Mouse (Mus musculus) MEL (cell line): ENCODE measurements at regions not wholly inside any gene's neighbourhood (a gene's known extent, or its start where the extent isn't known, plus 50 kb on each side); places are given as distances from the start of the nearest gene placed in this dataset.

ENCODE experiments used
- DNase-seq: peaks from one replicate; pipeline ENCODE4 v3.0.0; 2011; ENCODE audit warnings: low read depth, low spot score
- H3K27ac ChIP-seq: 2 replicates; pipeline ENCODE4 v1.5.1; 2012; ENCODE audit warnings: low read depth, mild to moderate bottlenecking, control low read depth, low read length, moderate library complexity; ENCODE audit not compliant: control insufficient read depth
- H3K27me3 ChIP-seq, 2 experiments: fragments of 150-350 bp in 1 of 2; sonication (generic) in 1 of 2; 2 replicates each; pipeline ENCODE4 v1.6.1; 2012; ENCODE audit warnings: low read length in 2 of 2, mild to moderate bottlenecking in 2 of 2, improper control_type of control experiment in 1 of 2, moderate library complexity in 1 of 2; ENCODE audit not compliant: insufficient read depth in 2 of 2, control insufficient read depth in 1 of 2
- H3K36me3 ChIP-seq, 2 experiments: 2 replicates each; pipeline ENCODE4 v1.6.1; 2012 to 2014; ENCODE audit warnings: low read length in 2 of 2, improper control_type of control experiment in 1 of 2, inconsistent platforms in 1 of 2, mild to moderate bottlenecking in 1 of 2; ENCODE audit not compliant: insufficient read depth in 2 of 2, control insufficient read depth in 1 of 2
- H3K4me1 ChIP-seq, 2 experiments: fragments of 150-350 bp in 1 of 2; sonication (generic) in 1 of 2; 2 replicates each; pipeline ENCODE4 v1.6.1; 2012; ENCODE audit warnings: low read length in 2 of 2, improper control_type of control experiment in 1 of 2, mild to moderate bottlenecking in 1 of 2; ENCODE audit not compliant: insufficient read depth in 2 of 2, control insufficient read depth in 1 of 2
- H3K4me3 ChIP-seq, 2 experiments: fragments of 150-350 bp in 1 of 2; sonication (generic) in 1 of 2; 2 replicates each; pipeline ENCODE4 v1.5.1; 2012; ENCODE audit warnings: low read depth in 2 of 2, low read length in 2 of 2, mild to moderate bottlenecking in 2 of 2, moderate library complexity in 2 of 2, control low read depth in 1 of 2, improper control_type of control experiment in 1 of 2; ENCODE audit not compliant: control insufficient read depth in 1 of 2, insufficient read depth in 1 of 2
- H3K79me2 ChIP-seq: 2 replicates; pipeline ENCODE4 v1.6.1; 2012; ENCODE audit warnings: mild to moderate bottlenecking, low read length, moderate library complexity; ENCODE audit not compliant: control insufficient read depth, poor library complexity, insufficient read depth
- H3K9ac ChIP-seq: 2 replicates; pipeline ENCODE4 v1.6.1; 2012; ENCODE audit warnings: low read depth, mild to moderate bottlenecking, control low read depth, low read length, moderate library complexity; ENCODE audit not compliant: control insufficient read depth, poor library complexity, severe bottlenecking
- H3K9me3 ChIP-seq: fragments of 150-350 bp; sonication (generic); replicated peaks from 2 replicates; pipeline ENCODE4 v1.6.1; 2012; ENCODE audit warnings: mild to moderate bottlenecking, low read length, improper control_type of control experiment, moderate library complexity; ENCODE audit not compliant: insufficient read depth
- BHLHE40 ChIP-seq: IDR thresholded peaks from 2 replicates; pipeline ENCODE4 v1.6.1; 2012; ENCODE audit warnings: low read depth, mild to moderate bottlenecking, inconsistent platforms, low read length, improper control_type of control experiment, borderline replicate concordance
- CHD2 ChIP-seq: IDR thresholded peaks from 2 replicates; pipeline ENCODE4 v1.6.1; 2011; ENCODE audit warnings: low read length, improper control_type of control experiment
- CTCF ChIP-seq, 3 experiments: IDR thresholded peaks in 2 of 3; conservative IDR thresholded peaks in 1 of 3; 2 replicates each; pipeline ENCODE4 v1.5.1; 2011 to 2012; ENCODE audit warnings: low read length in 3 of 3, low read depth in 2 of 3, mild to moderate bottlenecking in 2 of 3, improper control_type of control experiment in 1 of 3, inconsistent platforms in 1 of 3, mixed read lengths in 1 of 3, moderate library complexity in 1 of 3; ENCODE audit not compliant: control insufficient read depth in 1 of 3, insufficient read depth in 1 of 3, poor library complexity in 1 of 3, severe bottlenecking in 1 of 3
- EP300 ChIP-seq, 2 experiments: IDR thresholded peaks; 2 replicates each; pipeline ENCODE4 v1.6.1; 2011; ENCODE audit warnings: improper control_type of control experiment in 2 of 2, low read length in 2 of 2, low read depth in 1 of 2, mild to moderate bottlenecking in 1 of 2
- ETS1 ChIP-seq: IDR thresholded peaks from 2 replicates; pipeline ENCODE4 v1.6.1; 2012; ENCODE audit warnings: low read depth, mild to moderate bottlenecking, inconsistent platforms, low read length, improper control_type of control experiment, moderate library complexity
- HCFC1 ChIP-seq: IDR thresholded peaks from 2 replicates; pipeline ENCODE4 v1.6.1; 2012; ENCODE audit warnings: low read depth, mild to moderate bottlenecking, inconsistent platforms, low read length, improper control_type of control experiment, moderate library complexity
- JUND ChIP-seq: IDR thresholded peaks from 2 replicates; pipeline ENCODE4 v1.6.1; 2011; ENCODE audit warnings: low read depth, mild to moderate bottlenecking, improper control_type of control experiment, low read length
- MAFK ChIP-seq: IDR thresholded peaks from 2 replicates; pipeline ENCODE4 v1.6.1; 2011; ENCODE audit warnings: low read depth, mild to moderate bottlenecking, low read length, improper control_type of control experiment, borderline replicate concordance
- MAX ChIP-seq: IDR thresholded peaks from 2 replicates; pipeline ENCODE4 v1.6.1; 2011; ENCODE audit warnings: low read length, improper control_type of control experiment
- MAZ ChIP-seq: IDR thresholded peaks from 2 replicates; pipeline ENCODE4 v1.6.1; 2012; ENCODE audit warnings: low read depth, mild to moderate bottlenecking, inconsistent platforms, low read length, improper control_type of control experiment
- MXI1 ChIP-seq: IDR thresholded peaks from 2 replicates; pipeline ENCODE4 v1.6.1; 2011; ENCODE audit warnings: mild to moderate bottlenecking, low read depth, low read length, improper control_type of control experiment
- MYB ChIP-seq: IDR thresholded peaks from 2 replicates; pipeline ENCODE4 v1.6.1; 2011; ENCODE audit warnings: mild to moderate bottlenecking, low read depth, low read length, improper control_type of control experiment
- NELFE ChIP-seq: IDR thresholded peaks from 2 replicates; pipeline ENCODE4 v1.6.1; 2011; ENCODE audit warnings: low read depth, low read length, improper control_type of control experiment
- NRF1 ChIP-seq: IDR thresholded peaks from 2 replicates; pipeline ENCODE4 v1.6.1; 2014; ENCODE audit warnings: low read depth, mild to moderate bottlenecking, inconsistent platforms, low read length, improper control_type of control experiment, moderate library complexity; ENCODE audit not compliant: poor library complexity, insufficient read depth, severe bottlenecking
- POLR2A ChIP-seq, 2 experiments: IDR thresholded peaks; 2 replicates each; pipeline ENCODE4 v1.6.1; 2011 to 2012; ENCODE audit warnings: low read length in 2 of 2, mild to moderate bottlenecking in 2 of 2, control low read depth in 1 of 2, improper control_type of control experiment in 1 of 2, low read depth in 1 of 2, moderate library complexity in 1 of 2; ENCODE audit not compliant: control insufficient read depth in 1 of 2, insufficient read depth in 1 of 2, poor library complexity in 1 of 2
- POLR2AphosphoS2 ChIP-seq: IDR thresholded peaks from 2 replicates; pipeline ENCODE4 v1.6.1; 2011; ENCODE audit warnings: low read length, improper control_type of control experiment
- POLR2AphosphoS5 ChIP-seq: IDR thresholded peaks from 2 replicates; pipeline ENCODE4 v1.6.1; 2012; ENCODE audit warnings: low read depth, borderline replicate concordance, mild to moderate bottlenecking, inconsistent platforms, low read length, moderate library complexity, mixed read lengths
- RAD21 ChIP-seq: IDR thresholded peaks from 2 replicates; pipeline ENCODE4 v1.6.1; 2011; ENCODE audit warnings: mild to moderate bottlenecking, low read depth, low read length, improper control_type of control experiment
- RCOR1 ChIP-seq: IDR thresholded peaks from 2 replicates; pipeline ENCODE4 v1.6.1; 2012; ENCODE audit warnings: low read depth, mild to moderate bottlenecking, inconsistent platforms, low read length, improper control_type of control experiment
- SIN3A ChIP-seq: IDR thresholded peaks from 2 replicates; pipeline ENCODE4 v1.6.1; 2012; ENCODE audit warnings: low read length, improper control_type of control experiment, inconsistent platforms
- TAL1 ChIP-seq: IDR thresholded peaks from 2 replicates; pipeline ENCODE4 v1.6.1; 2012; ENCODE audit warnings: mild to moderate bottlenecking, inconsistent platforms, low read length, moderate library complexity, mixed read lengths
- TCF12 ChIP-seq: IDR thresholded peaks from 2 replicates; pipeline ENCODE4 v1.6.1; 2014; ENCODE audit warnings: low read depth, mild to moderate bottlenecking, inconsistent platforms, low read length, improper control_type of control experiment, moderate library complexity
- UBTF ChIP-seq: IDR thresholded peaks from 2 replicates; pipeline ENCODE4 v1.6.1; 2012; ENCODE audit warnings: low read depth, mild to moderate bottlenecking, inconsistent platforms, low read length, improper control_type of control experiment, moderate library complexity, borderline replicate concordance; ENCODE audit not compliant: insufficient read depth
- USF1 ChIP-seq: IDR thresholded peaks from 2 replicates; pipeline ENCODE4 v1.6.1; 2014; ENCODE audit warnings: low read depth, mild to moderate bottlenecking, inconsistent platforms, low read length, improper control_type of control experiment, moderate library complexity
- USF2 ChIP-seq, 2 experiments: IDR thresholded peaks; 2 replicates each; pipeline ENCODE4 v1.6.1; 2011 to 2012; ENCODE audit warnings: improper control_type of control experiment in 2 of 2, low read length in 2 of 2, borderline replicate concordance in 1 of 2, inconsistent platforms in 1 of 2, low read depth in 1 of 2, mild to moderate bottlenecking in 1 of 2; ENCODE audit not compliant: insufficient read depth in 1 of 2
- ZC3H11A ChIP-seq: IDR thresholded peaks from 2 replicates; pipeline ENCODE4 v1.6.1; 2012; ENCODE audit warnings: low read depth, mild to moderate bottlenecking, inconsistent platforms, low read length, improper control_type of control experiment
- ZKSCAN1 ChIP-seq: IDR thresholded peaks from 2 replicates; pipeline ENCODE4 v1.6.1; 2012; ENCODE audit warnings: low read depth, mild to moderate bottlenecking, inconsistent platforms, low read length, improper control_type of control experiment, moderate library complexity
- ZNF384 ChIP-seq: IDR thresholded peaks from 2 replicates; pipeline ENCODE4 v1.6.1; 2012; ENCODE audit warnings: low read depth, mild to moderate bottlenecking, inconsistent platforms, low read length, improper control_type of control experiment

GRCm38 (mm10) chr6:31032147-31032546 lies 73.3 kb upstream of the Klf14 start:
- no peak overlapping the region for H3K27ac ChIP-seq
- no peak for DNase-seq
- H3K79me2 ChIP-seq, result no peaks in the 10 kb centered on the region
- no peaks in the 10 kb centered on the region for H3K9me3 ChIP-seq
- H3K9ac ChIP-seq, result no peak overlapping the region
- H3K36me3 ChIP-seq, result peaks cover 0 to 4% of the 10 kb centered on the region in 2 experiments; a peak in 1 of 4 replicates
- no peak for TF ChIP-seq NELFE
- TF ChIP-seq TAL1, result no peak
- TF ChIP-seq MAFK, result no peak
- TF ChIP-seq MAZ, result no peak
- TF ChIP-seq CHD2, result no peak
- TF ChIP-seq JUND, result no peak
- no peak for TF ChIP-seq USF1
- no peak for TF ChIP-seq HCFC1
- TF ChIP-seq BHLHE40, result no peak
- no peak for TF ChIP-seq UBTF
- no peak for TF ChIP-seq MAX
- TF ChIP-seq ETS1, result no peak
- no peak for TF ChIP-seq SIN3A
- no peak for TF ChIP-seq POLR2AphosphoS5
- no peak for TF ChIP-seq CTCF (IDR thresholded peaks at IDR 0.05 in 2 of 3, conservative IDR thresholded peaks at IDR 0.05 in 1 of 3; ENCODE audit: control insufficient read depth in 1 of 3, insufficient read depth in 1 of 3, low read depth in 2 of 3, low read length in 3 of 3, poor library complexity in 1 of 3, severe bottlenecking in 1 of 3)
- TF ChIP-seq TCF12, result no peak
- TF ChIP-seq, all 39 proteins: peak for 0
- H3K4me3 ChIP-seq, result no peak overlapping the region
- peaks cover 0 to 3% of the 10 kb centered on the region in 2 experiments; a peak in 2 of 4 replicates for H3K27me3 ChIP-seq
- H3K4me1 ChIP-seq, result peaks cover 0 to 3% of the 10 kb centered on the region in 2 experiments; a peak in 1 of 4 replicates

GRCm38 (mm10) chr6:31032980-31033608 lies 74.2 kb upstream of the Klf14 start:
- no peak overlapping the region for H3K9ac ChIP-seq
- H3K4me3 ChIP-seq, result peak overlapping the region; percentile 14 to 50; a peak in 2 of 4 replicates
- peaks cover 0 to 9% of the 10 kb centered on the region in 2 experiments; a peak in 1 of 4 replicates for H3K4me1 ChIP-seq
- no peaks in the 10 kb centered on the region for H3K9me3 ChIP-seq
- no peak overlapping the region for H3K27ac ChIP-seq
- peak; percentile 69 for DNase-seq
- H3K79me2 ChIP-seq, result no peaks in the 10 kb centered on the region
- peaks cover 0 to 4% of the 10 kb centered on the region in 2 experiments; a peak in 1 of 4 replicates for H3K36me3 ChIP-seq
- H3K27me3 ChIP-seq, result peaks cover 0 to 1% of the 10 kb centered on the region in 2 experiments; a peak in 2 of 4 replicates
- TF ChIP-seq RAD21 (peak; percentile 77), ETS1 (no peak), MAZ (no peak), POLR2AphosphoS2 (no peak), CTCF (IDR thresholded peaks at IDR 0.05 in 2 of 3, conservative IDR thresholded peaks at IDR 0.05 in 1 of 3; ENCODE audit: control insufficient read depth in 1 of 3, insufficient read depth in 1 of 3, low read depth in 2 of 3, low read length in 3 of 3, poor library complexity in 1 of 3, severe bottlenecking in 1 of 3) (peak; percentile 86 to 97 (median 95)), ZNF384 (no peak), NRF1 (no peak), EP300 (IDR thresholded peaks at IDR 0.05; ENCODE audit: low read depth in 1 of 2, low read length in 2 of 2) (no peak), USF2 (IDR thresholded peaks at IDR 0.05; ENCODE audit: borderline replicate concordance in 1 of 2, insufficient read depth in 1 of 2, low read depth in 1 of 2, low read length in 2 of 2) (no peak), ZKSCAN1 (no peak), MXI1 (no peak), ZC3H11A (peak; percentile 71), NELFE (no peak), JUND (no peak), MAFK (no peak), RCOR1 (no peak), POLR2A (IDR thresholded peaks at IDR 0.05; ENCODE audit: control insufficient read depth in 1 of 2, insufficient read depth in 1 of 2, low read depth in 1 of 2, low read length in 2 of 2, poor library complexity in 1 of 2) (no peak), MAX (no peak), TAL1 (no peak), TCF12 (no peak), HCFC1 (0 out of 2 replicates have a peak, but pooled peaks have one; percentile 21), BHLHE40 (0 out of 2 replicates have a peak, but pooled peaks have one; percentile 20), MYB (no peak), SIN3A (no peak)
